Mouse (Mus musculus) embryonic facial prominence, embryonic 10.5 days (tissue): Measurements from ENCODE around the gene Oaf. TPM values are rescaled to one million over a fixed set of nuclear protein-coding genes. Genes with fewer than 3 reads are reported as not detected.

Experiments
- DNase-seq: peaks from one replicate; pipeline ENCODE4 v3.0.0-alpha.2; 2017; ENCODE audit warnings: low spot score
- H3K27ac ChIP-seq: fragments of 300-500 bp; sonication (generic); replicated peaks from 2 replicates; pipeline ENCODE4 v1.5.1; 2016; ENCODE audit warnings: mild to moderate bottlenecking
- H3K27me3 ChIP-seq: fragments of 300-500 bp; sonication (generic); replicated peaks from 2 replicates; pipeline ENCODE4 v1.6.1; 2016; ENCODE audit warnings: low read depth, mild to moderate bottlenecking; ENCODE audit not compliant: poor library complexity, severe bottlenecking
- H3K36me3 ChIP-seq: fragments of 300-500 bp; sonication (generic); replicated peaks from 2 replicates; pipeline ENCODE4 v1.6.1; 2016; ENCODE audit warnings: mild to moderate bottlenecking, moderate library complexity
- H3K4me1 ChIP-seq: fragments of 300-500 bp; sonication (generic); 2 replicates; pipeline ENCODE4 v1.6.1; 2016
- H3K4me3 ChIP-seq: fragments of 300-500 bp; sonication (generic); 2 replicates; pipeline ENCODE4 v1.5.1; 2016; ENCODE audit warnings: mild to moderate bottlenecking, moderate library complexity
- H3K9me3 ChIP-seq: fragments of 300-500 bp; sonication (generic); 2 replicates; pipeline ENCODE4 v1.6.1; 2016; ENCODE audit warnings: mild to moderate bottlenecking
- WGBS: fragments of 180-500 bp; shearing (Covaris S2); methylation state at CpG from one replicate; pipeline ENCODE4 v1.1.7; 2016; 5-methylcytosine and 5-hydroxymethylcytosine counted together
- polyA plus RNA-seq: library from polyadenylated mRNA; unstranded; fragments of >200 nt; fragmentation: Nextera tagmentation; extraction: Ambion mirVana; gene quantifications from 2 replicates; pipeline ENCODE4 v1.2.1, GENCODE M21; 2016

The Oaf gene
- polyA plus RNA-seq, 1 experiment from 2014 or later: 57.0 TPM

DNA sequence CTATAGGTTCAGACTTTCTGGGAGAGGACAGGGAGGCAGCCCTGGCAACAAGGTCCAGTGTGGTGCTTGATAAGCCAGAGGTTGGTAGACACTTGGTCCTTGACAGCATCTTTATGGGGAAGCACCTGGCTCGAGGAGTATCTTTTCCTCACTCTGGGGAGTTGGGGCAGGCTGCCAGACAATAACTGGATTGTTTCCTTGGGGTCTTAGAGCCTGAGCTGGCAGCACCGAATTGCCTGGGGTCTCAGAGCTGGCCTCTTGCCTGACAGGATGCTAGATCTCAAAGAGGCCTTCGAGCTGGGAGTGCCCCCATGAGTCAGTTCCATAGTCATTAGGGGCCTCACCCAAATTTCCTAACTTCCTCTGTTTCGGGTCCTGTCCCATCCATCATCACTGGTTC lies 1.6 kb upstream of the Oaf start:
- H3K4me3 ChIP-seq: no peak overlapping the region
- H3K4me1 ChIP-seq: peaks cover 72% of the 10 kb centered on the region
- WGBS: 36% methylated on average over 4 of the region's 4 CpGs
- no peaks in the 10 kb centered on the region for H3K9me3 ChIP-seq
- no peak for DNase-seq
- H3K27ac ChIP-seq: peak overlapping the region; percentile 70
- H3K27me3 ChIP-seq: peaks cover 19% of the 10 kb centered on the region
- H3K36me3 ChIP-seq: peaks cover 8% of the 10 kb centered on the region

- Histone ChIP-seq H3K4me1 (peaks cover 72% of the 10 kb centered on the region), H3K9me3 (no peaks in the 10 kb centered on the region), H3K4me3 (peak overlapping the region; percentile 82), H3K36me3 (peaks cover 16% of the 10 kb centered on the region), H3K27ac (peak overlapping the region; percentile 91), H3K27me3 (peaks cover 19% of the 10 kb centered on the region)
- no peak for DNase-seq
- 33% methylated on average over 2 of the region's 2 CpGs for WGBS
Observed at GRCm38 (mm10) chr9:43240594-43240900, 836 bp upstream of the Oaf start.

DNA sequence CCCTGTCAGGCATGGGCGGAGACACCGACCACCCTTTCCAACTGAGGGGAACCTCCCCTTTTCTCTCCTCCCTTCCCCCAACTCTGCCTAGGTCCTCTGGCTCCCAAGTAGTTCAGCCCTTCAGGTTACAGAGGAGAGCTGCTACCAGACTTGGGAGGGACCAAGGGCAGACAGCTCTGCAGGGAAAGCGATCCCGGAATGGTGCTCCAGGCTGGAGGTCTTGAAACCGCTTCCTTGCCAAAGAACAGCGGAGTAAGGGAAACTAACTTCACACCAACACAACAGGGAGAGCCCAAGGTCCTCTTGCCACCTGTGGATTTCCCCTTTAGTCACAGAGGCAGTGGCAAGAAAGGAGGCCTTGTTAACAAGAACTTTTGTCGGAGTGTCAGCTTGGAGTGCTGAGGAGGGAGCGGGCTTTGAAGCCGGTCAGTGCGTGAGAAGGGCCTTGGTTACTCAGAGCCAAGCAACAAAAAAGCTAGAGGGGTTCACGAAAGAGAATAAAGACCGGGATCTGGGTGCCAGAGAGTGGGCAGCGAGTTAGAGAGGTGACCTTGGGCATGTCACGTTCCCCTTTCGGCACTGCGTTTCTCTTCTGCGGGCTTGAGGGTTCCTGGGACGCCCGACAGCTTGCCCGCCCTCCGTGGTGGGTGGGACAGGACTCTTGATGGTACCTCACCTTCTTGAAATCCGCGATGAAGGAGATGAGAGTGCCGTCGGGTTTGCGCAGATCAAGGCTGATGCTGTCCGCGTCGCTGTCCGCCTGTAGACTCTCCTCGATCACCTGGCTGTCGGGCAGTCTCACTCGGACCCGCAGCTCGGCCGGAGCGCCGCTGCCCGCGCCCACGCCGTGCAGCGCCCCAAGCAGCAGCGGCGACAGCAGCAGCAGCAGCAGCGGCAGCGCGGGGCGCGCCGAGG lies 823 bp downstream of the Oaf start:
- WGBS: under 1% methylated on average over 51 of the region's 51 CpGs
- Histone ChIP-seq H3K4me3 (peak overlapping the region; percentile 82), H3K27me3 (peaks cover 19% of the 10 kb centered on the region), H3K36me3 (peaks cover 32% of the 10 kb centered on the region), H3K4me1 (peaks cover 81% of the 10 kb centered on the region), H3K9me3 (no peaks in the 10 kb centered on the region), H3K27ac (peak overlapping the region; percentile 91)
- DNase-seq: peak; percentile 26

DNA sequence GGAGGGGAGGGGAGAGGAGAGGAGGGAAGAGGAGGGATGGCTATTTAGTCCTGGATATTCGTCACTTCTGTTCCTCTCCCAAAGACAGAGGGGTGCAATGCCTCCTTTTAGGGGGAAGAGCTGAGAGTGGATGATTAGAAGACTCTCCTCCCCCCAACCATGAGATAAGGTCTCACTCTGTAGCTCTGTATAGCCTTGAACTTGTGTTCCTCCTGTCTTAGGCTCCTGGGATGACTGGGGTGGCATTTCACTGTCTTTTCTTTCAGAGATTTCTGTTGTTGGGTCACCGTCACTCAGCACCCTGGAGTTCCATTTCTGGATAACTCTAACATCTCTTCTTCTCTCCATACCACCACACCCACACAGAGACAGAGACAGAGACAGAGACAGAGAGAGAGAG lies 1.5 kb downstream of the Oaf start:
- peaks cover 19% of the 10 kb centered on the region for H3K27me3 ChIP-seq
- peak overlapping the region; percentile 82 for H3K4me3 ChIP-seq
- DNase-seq: no peak
- WGBS: 37% methylated on average over 2 of the region's 2 CpGs
- H3K27ac ChIP-seq: peak overlapping the region; percentile 91
- peaks cover 82% of the 10 kb centered on the region for H3K4me1 ChIP-seq
- no peaks in the 10 kb centered on the region for H3K9me3 ChIP-seq
- peaks cover 39% of the 10 kb centered on the region for H3K36me3 ChIP-seq

DNA sequence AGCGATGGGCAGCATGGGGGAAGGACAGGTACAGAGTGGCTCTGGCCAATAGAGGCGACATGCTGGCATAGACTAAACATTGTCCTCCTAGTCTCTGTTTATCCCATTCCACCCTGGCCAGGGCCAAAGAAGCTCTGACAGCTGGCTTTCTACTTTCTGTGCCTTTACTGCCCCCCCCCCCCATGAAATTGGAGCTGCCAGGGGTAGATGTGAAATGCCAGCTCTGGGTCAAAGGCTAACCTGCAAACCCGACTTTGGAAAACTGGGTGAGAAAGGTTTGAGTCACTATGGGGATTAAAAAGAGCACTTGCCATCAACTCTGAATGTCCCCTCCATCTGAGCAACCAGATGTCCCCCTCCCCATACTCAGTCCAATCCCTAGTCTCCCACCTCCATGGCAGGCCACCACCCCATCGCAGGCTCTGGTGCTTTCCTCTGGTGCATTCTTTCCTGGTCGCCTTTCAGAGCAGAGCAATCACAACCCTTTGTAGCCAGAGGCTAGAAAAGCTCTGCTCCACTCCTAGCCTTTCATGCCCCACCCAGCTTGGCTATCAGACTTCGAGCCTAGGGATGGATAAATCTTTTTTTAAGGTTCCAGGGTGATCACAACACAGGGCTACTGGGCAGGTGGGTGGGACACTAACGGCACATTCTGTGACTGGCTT lies 2.5 kb downstream of the Oaf start:
- Histone ChIP-seq H3K4me1 (peaks cover 92% of the 10 kb centered on the region), H3K36me3 (peaks cover 42% of the 10 kb centered on the region), H3K27me3 (peaks cover 19% of the 10 kb centered on the region)

GRCm38 (mm10) chr9:43236576-43236975 lies 3.1 kb downstream of the Oaf start:
- DNase-seq: no peak
- Histone ChIP-seq H3K27ac (no peak overlapping the region), H3K4me1 (peaks cover 93% of the 10 kb centered on the region), H3K9me3 (no peaks in the 10 kb centered on the region), H3K4me3 (peak overlapping the region; percentile 82; the same call in 1 of the 2 replicates), H3K27me3 (peaks cover 19% of the 10 kb centered on the region), H3K36me3 (peaks cover 45% of the 10 kb centered on the region)
- WGBS: 86% methylated on average over 7 of the region's 7 CpGs

More for the DNA sequence above, 2.5 kb downstream of the Oaf start:
- H3K4me3 ChIP-seq: peak overlapping the region; percentile 82
- H3K27ac ChIP-seq: peak overlapping the region; percentile 91; the same call in 1 of the 2 replicates
- 44% methylated on average over 7 of the region's 7 CpGs for WGBS
- no peaks in the 10 kb centered on the region for H3K9me3 ChIP-seq
- DNase-seq: no peak

DNA sequence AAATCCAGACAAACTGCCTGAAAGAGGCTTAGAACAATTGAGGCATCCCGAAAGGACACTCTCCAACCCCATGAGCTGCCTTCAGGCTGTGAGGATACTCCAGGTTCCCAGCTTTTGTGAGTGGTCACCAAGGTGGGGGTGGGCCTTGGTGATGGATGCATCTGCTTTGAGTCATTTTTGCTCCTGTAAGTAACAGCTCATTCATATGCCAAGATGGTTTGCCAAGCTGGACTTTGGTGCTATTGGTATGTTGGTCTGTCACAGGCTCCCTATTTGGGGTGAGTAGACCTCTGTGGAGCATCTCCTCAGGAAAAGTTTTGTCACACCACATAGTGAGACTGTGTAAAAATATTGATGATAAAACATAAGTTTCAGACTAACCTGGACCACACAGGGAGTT lies 3.6 kb downstream of the Oaf start:
- Histone ChIP-seq H3K27ac (no peak overlapping the region), H3K36me3 (peaks cover 49% of the 10 kb centered on the region), H3K27me3 (peaks cover 19% of the 10 kb centered on the region)

DNA sequence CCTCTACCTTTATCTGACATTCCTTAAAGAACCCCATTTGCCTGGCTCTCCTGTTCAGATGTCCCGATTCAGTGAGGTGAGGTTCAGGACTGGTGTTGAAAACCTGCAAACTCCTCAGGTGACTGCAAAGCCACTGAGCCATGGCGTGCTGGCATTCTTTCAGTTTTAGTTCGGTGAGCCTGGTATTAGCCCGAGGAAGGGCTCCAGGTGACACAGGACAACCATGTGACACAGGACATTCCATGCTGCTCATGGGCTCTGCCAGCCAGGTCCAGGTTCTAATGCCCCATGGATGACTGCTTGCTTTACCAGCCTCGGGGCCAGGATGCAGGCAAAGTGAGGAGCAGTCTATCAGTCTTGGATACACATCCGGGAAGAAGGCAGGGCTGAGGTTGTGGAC lies 4.4 kb downstream of the Oaf start:
- DNase-seq: no peak
- peaks cover 57% of the 10 kb centered on the region for H3K36me3 ChIP-seq
- peak overlapping the region; percentile 25; the same call in 1 of the 2 replicates for H3K27ac ChIP-seq
- H3K4me3 ChIP-seq: no peak overlapping the region
- peaks cover 94% of the 10 kb centered on the region for H3K4me1 ChIP-seq
- WGBS: 89% methylated on average over 6 of the region's 6 CpGs
- H3K9me3 ChIP-seq: no peaks in the 10 kb centered on the region
- H3K27me3 ChIP-seq: peaks cover 19% of the 10 kb centered on the region

More for the DNA sequence above, 3.6 kb downstream of the Oaf start:
- DNase-seq: no peak
- Histone ChIP-seq H3K4me1 (peaks cover 93% of the 10 kb centered on the region), H3K4me3 (no peak overlapping the region), H3K9me3 (no peaks in the 10 kb centered on the region)
- 72% methylated on average over 1 of the region's 1 CpGs for WGBS

- DNase-seq: no peak
- 80% methylated on average over 5 of the region's 5 CpGs for WGBS
Observed at GRCm38 (mm10) chr9:43234496-43234895, 5.2 kb downstream of the Oaf start.

DNA sequence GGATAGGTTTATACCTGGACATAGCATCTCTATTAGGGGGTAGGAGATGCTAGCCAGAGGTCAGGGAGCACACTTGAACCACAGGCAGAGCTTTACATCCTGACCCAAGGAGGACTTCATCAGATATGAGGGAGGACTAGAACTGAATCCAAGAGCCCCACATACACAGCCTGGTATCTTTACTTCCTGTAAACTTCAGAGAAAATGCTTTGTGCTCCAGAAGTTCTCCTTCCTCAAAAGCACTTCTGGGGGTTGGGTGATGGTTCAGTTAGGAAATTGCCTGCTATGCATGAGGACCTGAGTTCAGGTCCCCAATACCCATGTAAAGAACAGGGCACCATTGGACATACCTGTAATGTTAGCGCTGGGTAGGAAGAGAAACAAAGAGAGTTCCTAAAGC lies 6.2 kb downstream of the Oaf start:
- Histone ChIP-seq H3K27ac (no peak overlapping the region), H3K4me3 (no peak overlapping the region), H3K4me1 (peaks cover 86% of the 10 kb centered on the region), H3K36me3 (peaks cover 75% of the 10 kb centered on the region), H3K9me3 (no peaks in the 10 kb centered on the region), H3K27me3 (peaks cover 13% of the 10 kb centered on the region)
- DNase-seq: no peak
- 93% methylated on average over 1 of the region's 1 CpGs for WGBS

More at GRCm38 (mm10) chr9:43234496-43234895, 5.2 kb downstream of the Oaf start:
- Histone ChIP-seq H3K9me3 (no peaks in the 10 kb centered on the region), H3K4me1 (peaks cover 94% of the 10 kb centered on the region), H3K36me3 (peaks cover 65% of the 10 kb centered on the region), H3K27me3 (peaks cover 19% of the 10 kb centered on the region), H3K27ac (no peak overlapping the region), H3K4me3 (no peak overlapping the region)

GRCm38 (mm10) chr9:43233044-43233443 lies 6.7 kb downstream of the Oaf start:
- peaks cover 79% of the 10 kb centered on the region for H3K36me3 ChIP-seq
- no peak overlapping the region for H3K4me3 ChIP-seq
- DNase-seq: no peak
- peaks cover 81% of the 10 kb centered on the region for H3K4me1 ChIP-seq
- 0 out of 2 replicates have a peak overlapping the region, but pooled peaks have one; percentile 21 for H3K27ac ChIP-seq
- H3K27me3 ChIP-seq: peaks cover 8% of the 10 kb centered on the region
- no peaks in the 10 kb centered on the region for H3K9me3 ChIP-seq
- 70% methylated on average over 5 of the region's 5 CpGs for WGBS

- Histone ChIP-seq H3K9me3 (no peaks in the 10 kb centered on the region), H3K36me3 (peaks cover 86% of the 10 kb centered on the region), H3K27ac (peak overlapping the region; percentile 72), H3K4me1 (peaks cover 73% of the 10 kb centered on the region), H3K4me3 (no peak overlapping the region), H3K27me3 (0 out of 2 replicates have a peak, but pooled peaks cover under 1% of the 10 kb centered on the region)
- under 1% methylated on average over 5 of the region's 5 CpGs for WGBS
- peak; percentile 32 for DNase-seq
Observed at GRCm38 (mm10) chr9:43232286-43232685, 7.4 kb downstream of the Oaf start.
